Mouse (Mus musculus): ENCODE measurements around the gene Abhd16a. TPM values are rescaled to one million over a fixed set of nuclear protein-coding genes. Genes with fewer than 3 reads are reported as not detected.

Gene Abhd16a
- polyA plus RNA-seq, 1 experiment from 2014 or later = 59.9 TPM

DNA sequence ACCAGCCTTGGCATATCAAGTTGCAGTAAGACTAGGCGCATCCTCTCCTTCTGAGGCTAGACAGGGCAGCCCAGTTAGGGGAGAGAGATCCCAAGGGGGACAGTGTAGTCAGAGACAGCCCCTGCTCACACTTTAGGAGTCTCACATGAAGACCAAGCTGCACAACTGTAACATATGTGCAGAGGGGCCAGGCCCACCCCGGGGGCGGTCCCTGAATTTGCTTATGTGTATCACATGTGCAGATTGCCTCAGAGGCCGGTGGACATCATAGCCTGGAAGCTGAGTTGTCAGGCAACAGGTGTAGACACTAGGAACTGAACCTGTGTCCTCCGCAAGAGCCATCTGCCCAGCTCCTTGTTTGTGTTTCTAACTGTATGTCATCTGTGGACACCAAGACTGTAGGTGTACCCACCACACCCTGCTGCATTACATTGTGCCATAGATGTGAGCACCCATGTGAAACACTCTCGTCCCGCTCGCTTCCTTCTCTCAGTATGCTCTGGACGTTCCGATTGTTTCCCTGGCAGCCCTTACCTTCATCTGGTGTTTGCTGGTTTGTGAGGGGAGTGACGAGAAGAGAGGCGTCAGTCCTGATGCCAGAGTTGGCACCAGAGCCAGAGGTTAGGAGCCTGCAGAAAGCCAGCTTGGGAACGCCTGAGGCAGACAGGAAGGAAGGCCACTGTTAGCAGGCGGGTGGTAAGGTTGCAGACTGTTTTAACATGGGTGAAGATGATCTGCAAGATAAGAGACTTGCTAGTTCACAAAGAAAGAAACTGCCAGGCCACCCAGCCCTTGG is 3.5 kb downstream of the Abhd16a start:
- peaks cover 11% of the 10 kb centered on the region for H3K36me3 ChIP-seq (ENCODE audit: control insufficient read depth, insufficient read depth, low read length)
- no peak for DNase-seq (ENCODE audit: low spot score)

DNA sequence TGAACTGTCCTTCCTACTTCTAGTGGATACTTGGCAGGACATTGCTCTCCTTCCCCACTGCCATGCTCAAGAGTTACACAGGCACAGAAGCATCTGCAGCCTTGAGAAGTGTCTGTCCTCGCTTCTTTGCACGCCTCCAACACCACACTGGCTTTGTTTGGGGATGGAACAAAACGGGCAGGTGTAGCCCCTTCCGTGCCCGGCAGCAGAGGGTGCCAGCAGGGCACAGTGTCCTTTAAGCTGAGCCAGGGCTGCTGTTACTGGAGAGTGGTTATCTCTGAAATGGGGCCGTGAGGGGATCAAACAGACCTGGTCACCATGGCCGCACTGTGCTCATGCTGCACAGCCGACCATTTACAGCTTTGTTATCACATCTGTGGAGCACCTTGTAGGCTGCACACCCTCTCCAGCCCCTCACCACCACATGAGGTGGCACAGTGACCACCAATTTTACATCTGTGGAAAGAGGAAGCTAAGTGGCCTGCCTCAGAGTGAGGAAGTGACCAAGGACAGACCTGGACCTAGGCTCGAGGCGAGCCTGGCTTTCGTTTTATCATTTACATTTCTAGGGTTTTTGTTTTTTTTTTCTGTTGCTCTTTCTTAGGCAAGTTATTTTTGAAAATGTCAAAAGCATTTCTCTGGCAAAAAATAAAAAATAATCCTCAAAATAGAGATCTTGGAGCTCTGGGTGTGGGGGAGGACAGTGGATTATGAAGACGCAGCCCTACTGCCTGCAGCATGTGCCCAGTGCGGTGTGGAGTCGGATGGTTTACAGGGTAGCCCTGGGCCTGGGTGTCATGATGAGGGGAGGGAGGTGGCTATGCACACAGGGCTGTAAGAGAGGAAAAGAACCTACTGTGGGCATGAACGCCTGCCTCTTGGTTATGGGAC is 5.7 kb downstream of the Abhd16a start:
- 92% methylated on average over 15 of the region's 15 CpGs for WGBS
- no peaks in the 10 kb centered on the region for H3K27me3 ChIP-seq (ENCODE audit: control insufficient read depth, insufficient read depth, low read length)
- H3K36me3 ChIP-seq (ENCODE audit: control insufficient read depth, insufficient read depth, low read length) = peaks cover 13% of the 10 kb centered on the region
- DNase-seq (ENCODE audit: low spot score) = no peak
- no peak for ATAC-seq (ENCODE audit: insufficient read depth, low FRiP score, low TSS enrichment)
- H3K9ac ChIP-seq (ENCODE audit: low read length) = no peak overlapping the region
- H3K4me1 ChIP-seq (ENCODE audit: control insufficient read depth, insufficient read depth, low read length) = peaks cover 6% of the 10 kb centered on the region; the same call in 1 of the 2 replicates
- H3K27ac ChIP-seq (ENCODE audit: low read depth, low read length) = no peak overlapping the region
- H3K4me2 ChIP-seq (ENCODE audit: low read depth) = no peak overlapping the region
- no peak overlapping the region for H3K4me3 ChIP-seq (ENCODE audit: low read depth, low read length)
- no peaks in the 10 kb centered on the region for H3K9me3 ChIP-seq (ENCODE audit: control insufficient read depth, low read length)

More for the DNA sequence above, 3.5 kb downstream of the Abhd16a start:
- 91% methylated on average over 14 of the region's 14 CpGs for WGBS
- Histone ChIP-seq H3K9me3 (ENCODE audit: control insufficient read depth, low read length) (no peaks in the 10 kb centered on the region), H3K27me3 (ENCODE audit: control insufficient read depth, insufficient read depth, low read length) (no peaks in the 10 kb centered on the region), H3K4me1 (ENCODE audit: control insufficient read depth, insufficient read depth, low read length) (peaks cover 6% of the 10 kb centered on the region; the same call in 1 of the 2 replicates), H3K4me3 (ENCODE audit: low read depth, low read length) (no peak overlapping the region), H3K9ac (ENCODE audit: low read length) (no peak overlapping the region), H3K27ac (ENCODE audit: low read depth, low read length) (no peak overlapping the region), H3K4me2 (ENCODE audit: low read depth) (no peak overlapping the region)
- no peak for ATAC-seq (ENCODE audit: insufficient read depth, low FRiP score, low TSS enrichment)

DNA sequence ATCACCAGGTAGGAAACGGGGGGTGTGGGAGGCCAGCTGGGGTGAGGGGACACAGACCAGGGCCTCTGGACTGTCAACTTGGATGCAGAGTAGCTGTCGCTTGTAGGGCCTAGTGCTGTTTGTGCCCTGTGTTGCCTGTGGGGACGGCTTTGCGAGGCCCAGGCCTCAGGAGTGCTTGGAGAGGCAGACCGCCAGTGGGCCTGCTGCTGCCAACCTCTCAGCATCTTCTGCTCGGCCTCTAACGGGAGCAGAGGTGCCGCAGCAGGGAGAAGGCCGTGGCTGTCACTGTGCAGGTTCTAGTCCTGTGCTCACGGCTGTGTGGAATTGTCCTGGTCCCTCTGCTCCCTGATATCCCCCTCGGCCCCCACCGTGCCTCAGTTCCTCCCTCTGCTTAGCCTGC is 7.5 kb downstream of the Abhd16a start:
- no peaks in the 10 kb centered on the region for H3K9me3 ChIP-seq (ENCODE audit: control insufficient read depth, low read length)
- no peak overlapping the region; the same call in 1 of the 2 replicates for H3K9ac ChIP-seq (ENCODE audit: low read length)
- H3K4me3 ChIP-seq (ENCODE audit: low read depth, low read length) = no peak overlapping the region
- H3K4me2 ChIP-seq (ENCODE audit: low read depth) = no peak overlapping the region
- ATAC-seq (ENCODE audit: insufficient read depth, low FRiP score, low TSS enrichment) (no peak), DNase-seq (ENCODE audit: low spot score) (no peak)
- H3K27ac ChIP-seq (ENCODE audit: low read depth, low read length) = no peak overlapping the region
- no peaks in the 10 kb centered on the region for H3K27me3 ChIP-seq (ENCODE audit: control insufficient read depth, insufficient read depth, low read length)
- 86% methylated on average over 12 of the region's 12 CpGs for WGBS
- no peaks in the 10 kb centered on the region for H3K4me1 ChIP-seq (ENCODE audit: control insufficient read depth, insufficient read depth, low read length)
- H3K36me3 ChIP-seq (ENCODE audit: control insufficient read depth, insufficient read depth, low read length) = peaks cover 16% of the 10 kb centered on the region

DNA sequence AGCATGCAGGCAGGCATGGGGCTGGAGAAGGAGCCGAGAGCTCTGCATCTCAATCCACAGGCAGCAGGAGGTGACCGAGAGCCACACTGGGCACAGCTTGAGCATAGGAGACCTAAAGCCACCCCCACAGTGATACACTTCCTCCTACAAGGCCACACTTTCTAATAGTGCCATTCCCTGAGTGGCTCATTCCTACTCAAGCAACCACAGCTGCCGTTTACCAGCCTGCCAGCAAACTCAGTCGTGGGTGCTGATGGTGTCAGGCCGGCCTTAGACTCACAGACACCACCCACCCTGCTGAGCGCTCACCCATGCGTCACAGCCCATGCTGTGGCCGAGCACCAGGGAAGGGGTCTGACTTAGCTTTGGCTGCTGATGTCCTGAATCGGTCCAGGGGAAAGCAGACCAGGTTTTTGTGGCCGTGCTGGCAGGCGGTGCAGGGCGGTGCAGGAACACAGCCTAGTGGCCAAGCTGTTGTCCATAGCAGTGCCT is 8.1 kb downstream of the Abhd16a start:
- H3K27me3 ChIP-seq (ENCODE audit: control insufficient read depth, insufficient read depth, low read length) = no peaks in the 10 kb centered on the region
- no peaks in the 10 kb centered on the region for H3K4me1 ChIP-seq (ENCODE audit: control insufficient read depth, insufficient read depth, low read length)
- no peak overlapping the region for H3K27ac ChIP-seq (ENCODE audit: low read depth, low read length)
- DNase-seq (ENCODE audit: low spot score) = no peak
- peaks cover 20% of the 10 kb centered on the region for H3K36me3 ChIP-seq (ENCODE audit: control insufficient read depth, insufficient read depth, low read length)
- H3K4me3 ChIP-seq (ENCODE audit: low read depth, low read length) = no peak overlapping the region
- WGBS = 88% methylated on average over 12 of the region's 12 CpGs
- ATAC-seq (ENCODE audit: insufficient read depth, low FRiP score, low TSS enrichment) = no peak
- H3K9me3 ChIP-seq (ENCODE audit: control insufficient read depth, low read length) = no peaks in the 10 kb centered on the region
- H3K9ac ChIP-seq (ENCODE audit: low read length) = no peak overlapping the region; the same call in 1 of the 2 replicates
- no peak overlapping the region for H3K4me2 ChIP-seq (ENCODE audit: low read depth)

DNA sequence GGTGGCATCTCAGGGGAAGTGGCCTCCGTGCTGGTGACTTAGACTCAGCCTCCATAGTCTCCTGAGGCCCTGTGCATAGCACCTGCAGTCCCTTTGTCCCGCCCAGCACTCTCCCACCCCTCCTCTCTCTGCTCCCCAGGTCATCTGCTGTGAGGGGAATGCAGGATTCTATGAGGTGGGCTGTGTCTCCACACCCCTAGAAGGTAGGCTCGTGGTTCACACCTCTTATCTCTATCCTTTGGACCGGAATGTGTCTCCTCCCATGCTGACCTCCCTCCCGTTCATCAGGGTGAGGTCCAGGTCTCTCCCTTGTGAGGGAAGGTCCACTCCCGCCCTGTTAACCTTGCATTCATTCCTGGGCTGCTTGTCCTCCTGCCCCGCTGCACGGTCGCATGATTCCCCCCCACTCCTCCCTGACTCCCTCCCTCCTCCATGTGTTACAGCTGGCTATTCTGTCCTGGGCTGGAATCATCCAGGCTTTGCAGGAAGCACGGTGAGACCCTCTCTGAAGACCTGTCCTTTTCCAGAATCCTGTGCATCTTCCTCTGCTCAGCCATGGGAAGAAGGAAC is 11.2 kb downstream of the Abhd16a start:
- H3K36me3 ChIP-seq (ENCODE audit: control insufficient read depth, insufficient read depth, low read length) = peaks cover 20% of the 10 kb centered on the region
- DNase-seq (ENCODE audit: low spot score) = no peak

DNA sequence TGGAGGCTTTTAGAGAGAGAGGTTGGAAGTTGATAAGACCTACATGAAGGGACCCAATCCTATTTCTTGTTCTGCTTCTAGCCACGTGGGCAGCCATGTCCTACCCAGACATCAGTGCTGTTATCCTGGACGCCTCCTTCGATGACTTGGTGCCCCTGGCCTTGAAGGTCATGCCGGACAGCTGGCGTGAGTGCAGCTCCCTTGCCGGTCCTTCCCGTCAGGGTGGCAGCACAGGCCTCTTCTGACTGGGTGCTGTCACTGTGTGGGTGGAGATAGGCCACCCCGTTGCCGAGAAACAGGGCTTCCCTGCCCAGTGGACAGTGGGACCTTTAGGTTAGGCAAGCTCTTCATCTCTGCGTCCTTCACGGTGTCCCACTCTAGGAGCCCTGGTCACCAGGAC is 12.1 kb downstream of the Abhd16a start:
- Histone ChIP-seq H3K9me3 (ENCODE audit: control insufficient read depth, low read length) (no peaks in the 10 kb centered on the region), H3K9ac (ENCODE audit: low read length) (no peak overlapping the region), H3K36me3 (ENCODE audit: control insufficient read depth, insufficient read depth, low read length) (peaks cover 20% of the 10 kb centered on the region), H3K27ac (ENCODE audit: low read depth, low read length) (no peak overlapping the region), H3K4me3 (ENCODE audit: low read depth, low read length) (no peak overlapping the region), H3K4me1 (ENCODE audit: control insufficient read depth, insufficient read depth, low read length) (no peaks in the 10 kb centered on the region), H3K4me2 (ENCODE audit: low read depth) (no peak overlapping the region), H3K27me3 (ENCODE audit: control insufficient read depth, insufficient read depth, low read length) (no peaks in the 10 kb centered on the region)
- WGBS = 94% methylated on average over 11 of the region's 11 CpGs
- ATAC-seq (ENCODE audit: insufficient read depth, low FRiP score, low TSS enrichment) (no peak), DNase-seq (ENCODE audit: low spot score) (no peak)

More for the DNA sequence above, 11.2 kb downstream of the Abhd16a start:
- 77% methylated on average over 10 of the region's 10 CpGs for WGBS
- no peaks in the 10 kb centered on the region for H3K27me3 ChIP-seq (ENCODE audit: control insufficient read depth, insufficient read depth, low read length)
- no peak overlapping the region for H3K27ac ChIP-seq (ENCODE audit: low read depth, low read length)
- H3K9me3 ChIP-seq (ENCODE audit: control insufficient read depth, low read length) = no peaks in the 10 kb centered on the region
- H3K4me3 ChIP-seq (ENCODE audit: low read depth, low read length) = no peak overlapping the region
- no peak overlapping the region for H3K4me2 ChIP-seq (ENCODE audit: low read depth)
- no peaks in the 10 kb centered on the region for H3K4me1 ChIP-seq (ENCODE audit: control insufficient read depth, insufficient read depth, low read length)
- no peak for ATAC-seq (ENCODE audit: insufficient read depth, low FRiP score, low TSS enrichment)
- no peak overlapping the region for H3K9ac ChIP-seq (ENCODE audit: low read length)

DNA sequence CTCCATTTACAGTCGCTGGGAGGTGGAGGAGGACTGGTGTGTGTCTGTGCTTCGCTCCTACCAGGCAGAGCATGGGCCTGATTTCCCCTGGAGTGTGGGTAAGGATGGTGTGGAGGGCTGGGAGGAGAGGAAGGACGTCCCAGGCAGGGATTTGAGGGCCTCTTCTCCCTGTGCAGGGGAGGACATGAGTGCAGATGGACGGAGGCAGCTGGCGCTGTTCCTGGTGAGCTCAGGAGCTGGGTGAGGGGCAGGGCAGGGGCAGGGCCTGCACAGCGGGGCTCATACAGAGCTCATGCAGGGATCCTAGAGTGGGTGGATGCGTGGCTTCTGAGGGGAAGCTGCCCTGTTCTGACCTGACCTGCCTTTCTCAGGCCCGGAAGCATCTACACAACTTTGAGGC is 13.2 kb downstream of the Abhd16a start:
- 82% methylated on average over 8 of the region's 8 CpGs for WGBS
- Histone ChIP-seq H3K36me3 (ENCODE audit: control insufficient read depth, insufficient read depth, low read length) (peaks cover 15% of the 10 kb centered on the region), H3K9ac (ENCODE audit: low read length) (no peak overlapping the region), H3K4me3 (ENCODE audit: low read depth, low read length) (no peak overlapping the region), H3K4me1 (ENCODE audit: control insufficient read depth, insufficient read depth, low read length) (no peaks in the 10 kb centered on the region), H3K9me3 (ENCODE audit: control insufficient read depth, low read length) (no peaks in the 10 kb centered on the region), H3K4me2 (ENCODE audit: low read depth) (no peak overlapping the region), H3K27me3 (ENCODE audit: control insufficient read depth, insufficient read depth, low read length) (no peaks in the 10 kb centered on the region), H3K27ac (ENCODE audit: low read depth, low read length) (no peak overlapping the region)
- ATAC-seq (ENCODE audit: insufficient read depth, low FRiP score, low TSS enrichment) (no peak), DNase-seq (ENCODE audit: low spot score) (no peak)

DNA sequence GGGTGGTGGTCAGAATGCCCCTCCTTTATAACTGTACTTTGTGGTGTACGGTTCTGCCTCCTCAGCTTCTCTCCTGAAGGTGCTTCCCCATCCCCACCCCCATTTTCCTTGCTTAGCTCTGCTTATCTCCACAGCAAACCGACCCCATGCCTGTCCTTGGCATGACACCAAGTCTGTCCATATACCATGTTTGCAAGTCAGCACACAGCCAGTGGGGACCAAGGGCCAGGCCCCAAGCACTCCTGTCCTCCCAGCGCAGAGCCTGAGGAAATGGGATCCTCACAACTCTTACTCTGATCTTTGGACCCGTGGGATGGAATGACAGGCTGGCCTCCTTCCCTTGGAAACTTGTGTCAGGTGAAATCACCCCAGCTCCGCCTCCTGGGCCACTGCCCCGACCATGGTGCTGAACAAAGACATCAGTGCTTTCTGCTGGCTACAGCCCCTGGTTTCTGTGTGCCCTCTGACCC is 14.2 kb downstream of the Abhd16a start:
- WGBS = 71% methylated on average over 6 of the region's 6 CpGs
- no peak for ATAC-seq (ENCODE audit: insufficient read depth, low FRiP score, low TSS enrichment)
- H3K36me3 ChIP-seq (ENCODE audit: control insufficient read depth, insufficient read depth, low read length) = peaks cover 15% of the 10 kb centered on the region

More for the DNA sequence above, 14.2 kb downstream of the Abhd16a start:
- Histone ChIP-seq H3K9me3 (ENCODE audit: control insufficient read depth, low read length) (no peaks in the 10 kb centered on the region), H3K4me1 (ENCODE audit: control insufficient read depth, insufficient read depth, low read length) (no peaks in the 10 kb centered on the region), H3K9ac (ENCODE audit: low read length) (0 out of 2 replicates have a peak overlapping the region, but pooled peaks have one; percentile 4), H3K27me3 (ENCODE audit: control insufficient read depth, insufficient read depth, low read length) (no peaks in the 10 kb centered on the region), H3K27ac (ENCODE audit: low read depth, low read length) (no peak overlapping the region), H3K4me2 (ENCODE audit: low read depth) (no peak overlapping the region), H3K4me3 (ENCODE audit: low read depth, low read length) (no peak overlapping the region)
- no peak for DNase-seq (ENCODE audit: low spot score)

Measured in neural tube, embryonic 11.5 days (tissue).